Mouse (Mus musculus) intestine, embryonic 16.5 days (tissue): ENCODE data around the gene Six4. TPM values are rescaled to one million over a fixed set of nuclear protein-coding genes. Genes with fewer than 3 reads are reported as not detected.
A peak's percentile ranks its signal among the peaks of the same experiment; 100 is the strongest.

Source experiments
- ATAC-seq: fragments of 200-750 bp; cut with Nextera tagmentation; 2 replicates; pipeline ENCODE4 v1.8.0; 2017; ENCODE audit warnings: moderate TSS enrichment, moderate library complexity
- H3K27ac ChIP-seq: fragments of 300-500 bp; sonication (generic); 2 replicates; pipeline ENCODE4 v1.5.1; 2014; ENCODE audit warnings: mild to moderate bottlenecking, low read length
- H3K27me3 ChIP-seq: fragments of 300-500 bp; sonication (generic); replicated peaks from 2 replicates; pipeline ENCODE4 v1.6.1; 2014; ENCODE audit warnings: low read length, control low read depth, mixed read lengths; ENCODE audit not compliant: control insufficient read depth, insufficient read depth
- H3K36me3 ChIP-seq: fragments of 300-500 bp; sonication (generic); 2 replicates; pipeline ENCODE4 v1.6.1; 2014; ENCODE audit warnings: low read length, control low read depth; ENCODE audit not compliant: control insufficient read depth, insufficient read depth
- H3K4me1 ChIP-seq: fragments of 300-500 bp; sonication (generic); 2 replicates; pipeline ENCODE4 v1.6.1; 2014; ENCODE audit warnings: low read length, control low read depth, mixed read lengths; ENCODE audit not compliant: control insufficient read depth, insufficient read depth
- H3K4me2 ChIP-seq: fragments of 300-500 bp; sonication (generic); 2 replicates; pipeline ENCODE4 v1.6.1; 2014; ENCODE audit warnings: low read depth, low read length, control low read depth
- H3K4me3 ChIP-seq: fragments of 300-500 bp; sonication (generic); 2 replicates; pipeline ENCODE4 v1.5.1; 2014; ENCODE audit warnings: mild to moderate bottlenecking, low read length
- H3K9ac ChIP-seq: fragments of 300-500 bp; sonication (generic); 2 replicates; pipeline ENCODE4 v1.6.1; 2014; ENCODE audit warnings: low read depth, low read length
- H3K9me3 ChIP-seq: fragments of 300-500 bp; sonication (generic); 2 replicates; pipeline ENCODE4 v1.6.1; 2016; ENCODE audit warnings: low read length, control low read depth; ENCODE audit not compliant: control insufficient read depth
- WGBS: fragments of 180-500 bp; shearing (Covaris S2); extraction: QIAGEN DNeasy Blood & Tissue Kit; methylation state at CpG from one replicate; pipeline ENCODE4 v1.1.7; 2014; 5-methylcytosine and 5-hydroxymethylcytosine counted together
- polyA plus RNA-seq: library from polyadenylated mRNA; unstranded; fragments of >200 nt; fragmentation: Nextera tagmentation; extraction: Ambion mirVana; gene quantifications from 2 replicates; pipeline ENCODE4 v1.2.1, GENCODE M21; 2015

The Six4 gene
- polyA plus RNA-seq, 1 experiment from 2014 or later = 0.20 TPM

GRCm38 (mm10) chr12:73055451-73055850 is 57.8 kb downstream of the Six4 start:
- H3K27me3 ChIP-seq = peaks cover 68% of the 10 kb centered on the region
- H3K27ac ChIP-seq = no peak overlapping the region
- peaks cover 14% of the 10 kb centered on the region for H3K4me1 ChIP-seq
- H3K9ac ChIP-seq = no peak overlapping the region
- no peak for ATAC-seq
- H3K36me3 ChIP-seq = no peaks in the 10 kb centered on the region
- WGBS = 13% methylated on average over 5 of the region's 5 CpGs
- H3K4me2 ChIP-seq = no peak overlapping the region
- H3K4me3 ChIP-seq = no peak overlapping the region
- H3K9me3 ChIP-seq = no peaks in the 10 kb centered on the region

GRCm38 (mm10) chr12:73054576-73055185 is 58.6 kb downstream of the Six4 start:
- no peak for ATAC-seq
- no peak overlapping the region; the same call in 1 of the 2 replicates for H3K4me3 ChIP-seq
- 17% methylated on average over 15 of the region's 15 CpGs for WGBS
- no peak overlapping the region for H3K27ac ChIP-seq
- no peak overlapping the region for H3K9ac ChIP-seq
- H3K4me2 ChIP-seq = no peak overlapping the region
- no peaks in the 10 kb centered on the region for H3K36me3 ChIP-seq
- peaks cover 74% of the 10 kb centered on the region for H3K27me3 ChIP-seq
- peaks cover 14% of the 10 kb centered on the region for H3K4me1 ChIP-seq
- H3K9me3 ChIP-seq = no peaks in the 10 kb centered on the region

- Histone ChIP-seq H3K4me3 (peak within 1 kb of the TSS; percentile 59), H3K9me3 (no peaks in the 10 kb centered on the region), H3K27ac (no peak within 1 kb of the TSS), H3K27me3 (peaks cover 81% of the 10 kb centered on the region), H3K9ac (peak within 1 kb of the TSS; percentile 48; the same call in 1 of the 2 replicates), H3K36me3 (no peaks in the 10 kb centered on the region), H3K4me2 (peak within 1 kb of the TSS; percentile 92), H3K4me1 (peaks cover 14% of the 10 kb centered on the region)
- peak; percentile 90 for ATAC-seq
- WGBS = under 1% methylated on average over 42 of the region's 42 CpGs
Observed at GRCm38 (mm10) chr12:73053668-73054241, 59.5 kb downstream of the Six4 start, which contains the start of gene Six1. Gene Six1, minus strand, starts transcription at chr12:73053887.

GRCm38 (mm10) chr12:73052651-73053591 is 60.3 kb downstream of the Six4 start:
- 5% methylated on average over 34 of the region's 34 CpGs for WGBS
- Histone ChIP-seq H3K36me3 (no peaks in the 10 kb centered on the region), H3K4me2 (peak overlapping the region; percentile 92), H3K4me1 (peaks cover 14% of the 10 kb centered on the region), H3K9ac (no peak overlapping the region), H3K9me3 (no peaks in the 10 kb centered on the region), H3K27me3 (peaks cover 89% of the 10 kb centered on the region), H3K4me3 (peak overlapping the region; percentile 59), H3K27ac (no peak overlapping the region)
- ATAC-seq = no peak

GRCm38 (mm10) chr12:73052036-73052650 is 61.1 kb downstream of the Six4 start:
- Histone ChIP-seq H3K4me2 (no peak overlapping the region), H3K36me3 (no peaks in the 10 kb centered on the region), H3K4me1 (peaks cover 14% of the 10 kb centered on the region), H3K4me3 (no peak overlapping the region), H3K27me3 (peaks cover 92% of the 10 kb centered on the region), H3K9ac (no peak overlapping the region), H3K9me3 (no peaks in the 10 kb centered on the region), H3K27ac (no peak overlapping the region)
- 4% methylated on average over 19 of the region's 19 CpGs for WGBS
- ATAC-seq = no peak

- no peak for ATAC-seq
- peaks cover 94% of the 10 kb centered on the region for H3K27me3 ChIP-seq
- no peak overlapping the region for H3K4me3 ChIP-seq
- H3K27ac ChIP-seq = no peak overlapping the region
- 2% methylated on average over 15 of the region's 15 CpGs for WGBS
- no peak overlapping the region for H3K9ac ChIP-seq
- H3K9me3 ChIP-seq = no peaks in the 10 kb centered on the region
- H3K4me2 ChIP-seq = no peak overlapping the region
- H3K36me3 ChIP-seq = no peaks in the 10 kb centered on the region
- peaks cover 23% of the 10 kb centered on the region for H3K4me1 ChIP-seq
Observed at GRCm38 (mm10) chr12:73050811-73051580, 62.3 kb downstream of the Six4 start.

- under 1% methylated on average over 13 of the region's 13 CpGs for WGBS
- no peak for ATAC-seq
- no peaks in the 10 kb centered on the region for H3K9me3 ChIP-seq
- H3K9ac ChIP-seq = no peak overlapping the region
- no peaks in the 10 kb centered on the region for H3K36me3 ChIP-seq
- peaks cover 30% of the 10 kb centered on the region for H3K4me1 ChIP-seq
- peaks cover 94% of the 10 kb centered on the region for H3K27me3 ChIP-seq
- H3K4me2 ChIP-seq = no peak overlapping the region
- no peak overlapping the region for H3K27ac ChIP-seq
- H3K4me3 ChIP-seq = no peak overlapping the region
Observed at GRCm38 (mm10) chr12:73050305-73050704, 63.0 kb downstream of the Six4 start.
